Comparison of ENCODE assay signal across 14 mouse cellular contexts in the genomic region with DNA sequence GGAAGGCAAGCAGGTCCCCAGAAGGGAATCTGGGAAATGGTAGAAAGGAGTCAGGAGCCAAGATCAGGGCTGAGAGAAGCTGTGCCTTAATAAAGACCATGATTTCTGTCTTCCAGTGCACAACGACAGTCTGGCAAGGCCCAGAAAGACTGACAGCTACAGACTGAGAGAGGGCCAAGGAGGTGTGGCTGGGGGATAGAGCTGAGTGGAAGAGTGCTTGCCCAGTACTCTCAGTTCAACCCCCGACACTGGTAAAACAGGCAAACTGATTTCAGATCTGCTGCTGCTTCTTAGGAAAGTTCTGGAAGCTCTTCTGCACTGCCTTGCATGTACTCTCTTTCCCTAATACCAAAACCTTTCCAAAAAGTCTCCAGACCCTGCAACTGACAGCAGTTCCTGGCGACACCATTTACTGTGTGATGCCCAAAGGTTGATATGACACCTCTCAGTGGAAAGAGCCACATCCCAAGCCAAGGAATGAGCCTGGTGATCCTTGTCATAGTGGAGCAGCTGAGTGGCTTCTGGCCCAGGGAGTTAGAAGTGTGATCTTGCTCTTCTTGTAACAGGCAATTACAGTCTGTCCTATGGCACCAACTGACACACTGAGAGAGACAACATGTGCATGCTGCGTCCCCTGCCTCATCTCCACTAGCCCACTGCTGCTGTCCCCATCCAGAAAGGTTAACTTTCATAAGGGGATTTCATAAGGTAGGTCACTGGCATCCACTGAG. TPM values are rescaled to one million over a fixed set of nuclear protein-coding genes. Genes with fewer than 3 reads are reported as not detected.
DNase-seq lines count a peak whose midpoint lies in the region; ATAC-seq and TF ChIP-seq lines count a peak whose summit lies in the region.
"Had no signal": no experiment of that assay in that cellular context is flagged by ENCODE, and none has a peak within 500 bp of the region (broad histone marks: within the 10 kb centered on the region; RNA-seq: fewer than 3 reads in every experiment).

No protein-coding gene starts in this region.

- H3K4me1 ChIP-seq in forebrain, postnatal 0 days (ENCODE audit: insufficient read depth): 0 out of 2 replicates have a peak, but pooled peaks cover 8% of the 10 kb centered on the region
- H3K4me1 ChIP-seq in forebrain, embryonic 15.5 days: peaks cover 35% of the 10 kb centered on the region
- peaks cover 13% of the 10 kb centered on the region for H3K4me1 ChIP-seq in hindbrain, postnatal 0 days (ENCODE audit: insufficient read depth, low read length)
- peaks cover 32% of the 10 kb centered on the region for H3K4me1 ChIP-seq in hindbrain, embryonic 14.5 days (replicated peaks; ENCODE audit: control insufficient read depth, insufficient read depth, low read length)
- H3K4me1 ChIP-seq in thymus, adult 2 months (replicated peaks; ENCODE audit: control insufficient read depth, insufficient read depth, low read length): peaks cover 43% of the 10 kb centered on the region
- peaks cover 7% of the 10 kb centered on the region; the same call in 1 of the 2 replicates for H3K4me1 ChIP-seq in stomach, embryonic 16.5 days (ENCODE audit: control insufficient read depth, insufficient read depth, low read length)
- H3K4me1 ChIP-seq: heart, embryonic 13.5 days; liver, embryonic 12.5 days had no signal

- no peak for TF ChIP-seq POLR2A in thymus, adult 2 months (IDR thresholded peaks at IDR 0.05; ENCODE audit: control insufficient read depth, extremely low read depth, insufficient read depth, low read length, poor library complexity)

- no peaks in the 10 kb centered on the region for H3K27me3 ChIP-seq in forebrain, postnatal 0 days (ENCODE audit: insufficient read depth, low read length)
- no peaks in the 10 kb centered on the region for H3K27me3 ChIP-seq in forebrain, embryonic 15.5 days
- H3K27me3 ChIP-seq in hindbrain, postnatal 0 days (ENCODE audit: insufficient read depth, low read length): no peaks in the 10 kb centered on the region
- H3K27me3 ChIP-seq in hindbrain, embryonic 14.5 days (ENCODE audit: control insufficient read depth, insufficient read depth, low read length): no peaks in the 10 kb centered on the region
- no peaks in the 10 kb centered on the region for H3K27me3 ChIP-seq in thymus, adult 2 months (ENCODE audit: control insufficient read depth, insufficient read depth, low read length)
- no peaks in the 10 kb centered on the region for H3K27me3 ChIP-seq in stomach, embryonic 16.5 days (ENCODE audit: control insufficient read depth, insufficient read depth, low read length)
- H3K27me3 ChIP-seq: heart, embryonic 13.5 days had no signal

- H3K9me3 ChIP-seq in forebrain, postnatal 0 days (ENCODE audit: low read length): no peaks in the 10 kb centered on the region
- H3K9me3 ChIP-seq in forebrain, embryonic 15.5 days: no peaks in the 10 kb centered on the region
- H3K9me3 ChIP-seq in hindbrain, postnatal 0 days (ENCODE audit: low read length): no peaks in the 10 kb centered on the region
- H3K9me3 ChIP-seq in hindbrain, embryonic 14.5 days (ENCODE audit: control insufficient read depth, low read length): no peaks in the 10 kb centered on the region
- H3K9me3 ChIP-seq in stomach, embryonic 16.5 days (replicated peaks; ENCODE audit: control insufficient read depth, low read length): no peaks in the 10 kb centered on the region
- H3K9me3 ChIP-seq: heart, embryonic 13.5 days; liver, embryonic 12.5 days had no signal

- H3K4me3 ChIP-seq in forebrain, postnatal 0 days (ENCODE audit: low read depth, low read length): no peak overlapping the region
- H3K4me3 ChIP-seq in forebrain, embryonic 15.5 days: no peak overlapping the region
- H3K4me3 ChIP-seq in hindbrain, postnatal 0 days (ENCODE audit: low read length): no peak overlapping the region
- no peak overlapping the region for H3K4me3 ChIP-seq in hindbrain, embryonic 14.5 days (replicated peaks; ENCODE audit: low read length)
- H3K4me3 ChIP-seq in thymus, adult 2 months (ENCODE audit: control insufficient read depth, insufficient read depth, low read length): no peak overlapping the region
- no peak overlapping the region for H3K4me3 ChIP-seq in stomach, embryonic 16.5 days (replicated peaks; ENCODE audit: low read length)
- H3K4me3 ChIP-seq: heart, embryonic 13.5 days; liver, embryonic 12.5 days had no signal

- H3K27ac ChIP-seq in forebrain, postnatal 0 days (ENCODE audit: low read depth, low read length): 0 out of 2 replicates have a peak overlapping the region, but pooled peaks have one; percentile 15
- H3K27ac ChIP-seq in forebrain, embryonic 15.5 days (replicated peaks): no peak overlapping the region
- H3K27ac ChIP-seq in hindbrain, postnatal 0 days: peak overlapping the region; percentile 4; the same call in 1 of the 2 replicates
- H3K27ac ChIP-seq in hindbrain, embryonic 14.5 days: no peak overlapping the region
- H3K27ac ChIP-seq in thymus, adult 2 months (ENCODE audit: control insufficient read depth, insufficient read depth, low read length): peak overlapping the region; percentile 93
- H3K27ac ChIP-seq in stomach, embryonic 16.5 days (ENCODE audit: low read length): 0 out of 2 replicates have a peak overlapping the region, but pooled peaks have one; percentile 2
- H3K27ac ChIP-seq: heart, embryonic 13.5 days; liver, embryonic 12.5 days had no signal

- H3K9ac ChIP-seq in forebrain, postnatal 0 days: no peak overlapping the region
- H3K9ac ChIP-seq in forebrain, embryonic 15.5 days (replicated peaks): no peak overlapping the region
- H3K9ac ChIP-seq in hindbrain, postnatal 0 days (replicated peaks; ENCODE audit: low read length): no peak overlapping the region
- no peak overlapping the region for H3K9ac ChIP-seq in hindbrain, embryonic 14.5 days
- no peak overlapping the region for H3K9ac ChIP-seq in stomach, embryonic 16.5 days (ENCODE audit: low read length)
- H3K9ac ChIP-seq: heart, embryonic 13.5 days; liver, embryonic 12.5 days had no signal

- ATAC-seq in forebrain, postnatal 0 days: no peak
- ATAC-seq in forebrain, embryonic 15.5 days (replicated peaks): no peak
- ATAC-seq in hindbrain, postnatal 0 days: no peak
- no peak for ATAC-seq in hindbrain, embryonic 14.5 days (ENCODE audit: low FRiP score)
- 0 out of 2 replicates have a peak, but pooled peaks have one; percentile 9 for ATAC-seq in stomach, embryonic 16.5 days (ENCODE audit: insufficient read depth, low FRiP score)
- ATAC-seq: forebrain, embryonic 14.5 days; inflammation-experienced regulatory T-cells, adult 6 months; liver, embryonic 12.5 days had no signal

- H3K36me3 ChIP-seq in forebrain, postnatal 0 days (ENCODE audit: insufficient read depth): no peaks in the 10 kb centered on the region
- no peaks in the 10 kb centered on the region for H3K36me3 ChIP-seq in forebrain, embryonic 15.5 days
- no peaks in the 10 kb centered on the region for H3K36me3 ChIP-seq in hindbrain, postnatal 0 days (ENCODE audit: insufficient read depth, low read length)
- H3K36me3 ChIP-seq in hindbrain, embryonic 14.5 days (replicated peaks; ENCODE audit: control insufficient read depth, insufficient read depth): no peaks in the 10 kb centered on the region
- no peaks in the 10 kb centered on the region for H3K36me3 ChIP-seq in thymus, adult 2 months (ENCODE audit: control insufficient read depth, insufficient read depth, low read length)
- H3K36me3 ChIP-seq in stomach, embryonic 16.5 days (ENCODE audit: control insufficient read depth, insufficient read depth, low read length): no peaks in the 10 kb centered on the region
- H3K36me3 ChIP-seq: heart, embryonic 13.5 days; liver, embryonic 12.5 days had no signal

- no peak for DNase-seq in forebrain, postnatal 0 days
- DNase-seq in hindbrain, postnatal 0 days (ENCODE audit: low spot score): no peak
- no peak for DNase-seq in hindbrain, embryonic 14.5 days (ENCODE audit: low spot score)
- DNase-seq in thymus, adult 2 months: no peak
- no peak for DNase-seq in thymus, postnatal 36 days
- DNase-seq in testis, postnatal 10 days (ENCODE audit: low spot score): no peak
- DNase-seq: cerebellum, postnatal 25 days; kidney, postnatal 36 days had no signal

- TF ChIP-seq CTCF in forebrain, postnatal 0 days (IDR thresholded peaks at IDR 0.05; ENCODE audit: low read depth): no peak
- no peak for TF ChIP-seq CTCF in hindbrain, postnatal 0 days (IDR thresholded peaks at IDR 0.05; ENCODE audit: low read depth)
- TF ChIP-seq CTCF in thymus, adult 2 months (IDR thresholded peaks at IDR 0.05; ENCODE audit: borderline replicate concordance, control insufficient read depth, extremely low read depth, insufficient read depth, low read length, poor library complexity): no peak

- H3K4me2 ChIP-seq in forebrain, postnatal 0 days (ENCODE audit: low read depth): no peak overlapping the region
- no peak overlapping the region for H3K4me2 ChIP-seq in forebrain, embryonic 15.5 days (replicated peaks)
- no peak overlapping the region for H3K4me2 ChIP-seq in hindbrain, postnatal 0 days (ENCODE audit: low read depth, low read length)
- H3K4me2 ChIP-seq in hindbrain, embryonic 14.5 days (replicated peaks): no peak overlapping the region
- H3K4me2 ChIP-seq in stomach, embryonic 16.5 days (ENCODE audit: low read depth, low read length): no peak overlapping the region
- H3K4me2 ChIP-seq: heart, embryonic 13.5 days; liver, embryonic 12.5 days had no signal

- 73% methylated on average over 4 of the region's 4 CpGs for WGBS in forebrain, postnatal 0 days
- WGBS in forebrain, embryonic 15.5 days: 71% methylated on average over 4 of the region's 4 CpGs
- 65% methylated on average over 4 of the region's 4 CpGs for WGBS in hindbrain, postnatal 0 days
- WGBS in hindbrain, embryonic 14.5 days: 76% methylated on average over 4 of the region's 4 CpGs
- WGBS in thymus, adult 2 months: 92% methylated on average over 4 of the region's 4 CpGs
- WGBS in stomach, embryonic 16.5 days: 69% methylated on average over 4 of the region's 4 CpGs

RNA-seq across cellular contexts. Expression of a gene that starts 43.8 kb away (rescaled TPM):
- 11.4 and 18.6 TPM in 2 replicates for total RNA-seq in forebrain, postnatal 0 days (2014; rRNA removed)
- polyA plus RNA-seq in forebrain, postnatal 0 days (2015; fragmentation: Nextera tagmentation; extraction: Ambion mirVana): 4.0 and 6.2 TPM in 2 replicates
- polyA plus RNA-seq in forebrain, embryonic 15.5 days (2015; fragmentation: Nextera tagmentation; extraction: Ambion mirVana): 11.2 and 11.5 TPM in 2 replicates
- total RNA-seq in hindbrain, postnatal 0 days (2014; rRNA removed): 8.6 and 9.8 TPM in 2 replicates
- polyA plus RNA-seq in hindbrain, postnatal 0 days (2015; fragmentation: Nextera tagmentation; extraction: Ambion mirVana): 3.5 and 4.9 TPM in 2 replicates
- polyA plus RNA-seq in hindbrain, embryonic 14.5 days (2014; fragmentation: Nextera tagmentation; extraction: Ambion mirVana): 8.0 and 8.4 TPM in 2 replicates
- 67.4 and 76.9 TPM in 2 replicates for polyA plus RNA-seq in thymus, adult 2 months (2012; rRNA removed)
- 6.6 and 6.8 TPM in 2 replicates for polyA plus RNA-seq in stomach, embryonic 16.5 days (2015; fragmentation: Nextera tagmentation; extraction: Ambion mirVana)

RNA-seq across cellular contexts. Expression of a gene that starts 50.7 kb away (rescaled TPM):
- total RNA-seq in forebrain, postnatal 0 days (2014; rRNA removed): 11.8 and 16.7 TPM in 2 replicates
- polyA plus RNA-seq in forebrain, postnatal 0 days (2015; fragmentation: Nextera tagmentation; extraction: Ambion mirVana): 2.6 and 4.6 TPM in 2 replicates
- 8.5 and 8.7 TPM in 2 replicates for polyA plus RNA-seq in forebrain, embryonic 15.5 days (2015; fragmentation: Nextera tagmentation; extraction: Ambion mirVana)
- 9.9 and 10.8 TPM in 2 replicates for total RNA-seq in hindbrain, postnatal 0 days (2014; rRNA removed)
- 4.1 and 4.6 TPM in 2 replicates for polyA plus RNA-seq in hindbrain, postnatal 0 days (2015; fragmentation: Nextera tagmentation; extraction: Ambion mirVana)
- 9.1 and 10.5 TPM in 2 replicates for polyA plus RNA-seq in hindbrain, embryonic 14.5 days (2014; fragmentation: Nextera tagmentation; extraction: Ambion mirVana)
- 0.78 and 0.97 TPM in 2 replicates for polyA plus RNA-seq in thymus, adult 2 months (2012; rRNA removed)
- 1.3 and 1.5 TPM in 2 replicates for polyA plus RNA-seq in stomach, embryonic 16.5 days (2015; fragmentation: Nextera tagmentation; extraction: Ambion mirVana)
- polyA plus RNA-seq: inflammation-experienced regulatory T-cells, adult 6 months had no signal

Comparison
In these comparisons a context has a peak if more than half of its experiments do, and no peak if none do; other contexts are left out.
1. H3K27ac ChIP-seq: peak in forebrain, postnatal 0 days (single experiment), hindbrain, postnatal 0 days (single experiment), thymus, adult 2 months (single experiment) and stomach, embryonic 16.5 days (single experiment); none in forebrain, embryonic 15.5 days (single experiment) and hindbrain, embryonic 14.5 days (single experiment).